Mouse (Mus musculus) hindbrain, embryonic 12.5 days (tissue): Measurements from ENCODE around the gene Tead3. TPM values are rescaled to one million over a fixed set of nuclear protein-coding genes. Genes with fewer than 3 reads are reported as not detected.
"Not testable (repeated sequence)": the region's sequence is repeated elsewhere in the genome, so short reads cannot be mapped to it uniquely, and the experiment has no call there.

Source experiments
- ATAC-seq: fragments of 200-750 bp; cut with Nextera tagmentation; 2 replicates; pipeline ENCODE4 v1.8.0; 2017; ENCODE audit warnings: moderate TSS enrichment; ENCODE audit not compliant: low FRiP score
- H3K27ac ChIP-seq: fragments of 300-500 bp; sonication (generic); 2 replicates; pipeline ENCODE4 v1.5.1; 2016; ENCODE audit warnings: mild to moderate bottlenecking
- H3K27me3 ChIP-seq: fragments of 300-500 bp; sonication (generic); 2 replicates; pipeline ENCODE4 v1.6.1; 2016; ENCODE audit warnings: mild to moderate bottlenecking
- H3K36me3 ChIP-seq: fragments of 300-500 bp; sonication (generic); 2 replicates; pipeline ENCODE4 v1.6.1; 2016; ENCODE audit warnings: mild to moderate bottlenecking
- H3K4me1 ChIP-seq: fragments of 300-500 bp; sonication (generic); 2 replicates; pipeline ENCODE4 v1.6.1; 2016
- H3K4me2 ChIP-seq: fragments of 300-500 bp; sonication (generic); replicated peaks from 2 replicates; pipeline ENCODE4 v1.6.1; 2016; ENCODE audit warnings: mild to moderate bottlenecking
- H3K4me3 ChIP-seq: fragments of 300-500 bp; sonication (generic); 2 replicates; pipeline ENCODE4 v1.5.1; 2016; ENCODE audit warnings: mild to moderate bottlenecking
- H3K9ac ChIP-seq: fragments of 300-500 bp; sonication (generic); 2 replicates; pipeline ENCODE4 v1.6.1; 2016; ENCODE audit warnings: mild to moderate bottlenecking, moderate library complexity
- H3K9me3 ChIP-seq: fragments of 300-500 bp; sonication (generic); replicated peaks from 2 replicates; pipeline ENCODE4 v1.6.1; 2016; ENCODE audit warnings: mild to moderate bottlenecking
- WGBS: fragments of 180-500 bp; shearing (Covaris S2); methylation state at CpG from one replicate; pipeline ENCODE4 v1.1.7; 2016; 5-methylcytosine and 5-hydroxymethylcytosine counted together
- polyA plus RNA-seq: library from polyadenylated mRNA; unstranded; fragments of >200 nt; fragmentation: Nextera tagmentation; extraction: Ambion mirVana; gene quantifications from 2 replicates; pipeline ENCODE4 v1.2.1, GENCODE M21; 2016

Gene Tead3
- polyA plus RNA-seq, 1 experiment from 2014 or later: 7.0 TPM

- no peak for ATAC-seq
- 72% methylated on average over 10 of the region's 10 CpGs for WGBS
- no peak overlapping the region for H3K27ac ChIP-seq
These were observed 15.3 kb downstream of the Tead3 start for GRCm38 (mm10) chr17:28335267-28335666.

DNA sequence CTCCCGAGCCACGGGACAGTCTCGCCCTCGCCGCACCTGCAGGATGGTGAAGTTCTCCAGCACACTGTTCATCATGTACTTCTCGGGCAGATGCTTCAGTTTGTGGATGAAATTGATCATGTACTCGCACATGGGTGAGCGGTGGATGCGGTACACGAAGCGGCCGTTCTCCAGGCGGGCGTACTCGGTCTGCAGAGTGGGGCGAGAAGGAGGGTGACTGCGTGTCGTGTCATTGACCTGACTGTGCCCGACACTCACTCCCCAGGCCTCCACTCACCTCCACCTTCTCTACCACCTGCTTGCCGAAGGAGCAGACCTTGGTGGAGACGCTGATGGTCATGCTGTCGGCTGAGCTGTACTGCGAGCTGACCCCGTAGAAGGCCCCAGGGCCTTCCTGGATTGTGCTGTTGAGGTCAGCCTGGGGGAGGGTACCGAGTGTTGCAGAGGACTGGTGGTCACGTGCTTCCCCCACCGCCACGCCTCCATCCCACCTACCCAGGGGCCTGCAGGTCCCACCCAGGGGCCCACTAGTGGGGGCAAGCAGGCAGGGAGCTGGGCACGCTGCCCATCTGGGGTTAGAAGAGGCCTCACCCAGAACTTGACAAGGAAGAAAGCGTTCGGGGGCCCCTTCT is 17.6 kb downstream of the Tead3 start:
- Histone ChIP-seq H3K9ac (no peak overlapping the region), H3K4me1 (peaks cover 24% of the 10 kb centered on the region), H3K4me3 (no peak overlapping the region; the same call in 1 of the 2 replicates), H3K9me3 (no peaks in the 10 kb centered on the region), H3K4me2 (no peak overlapping the region), H3K36me3 (peaks cover 19% of the 10 kb centered on the region), H3K27ac (no peak overlapping the region), H3K27me3 (no peaks in the 10 kb centered on the region)
- ATAC-seq: no peak
- WGBS: 62% methylated on average over 31 of the region's 31 CpGs

More at GRCm38 (mm10) chr17:28335267-28335666, 15.3 kb downstream of the Tead3 start:
- no peak overlapping the region for H3K4me3 ChIP-seq
- H3K4me2 ChIP-seq: no peak overlapping the region
- peaks cover 19% of the 10 kb centered on the region for H3K36me3 ChIP-seq
- H3K27me3 ChIP-seq: no peaks in the 10 kb centered on the region
- no peaks in the 10 kb centered on the region for H3K9me3 ChIP-seq
- no peak overlapping the region; the same call in 1 of the 2 replicates for H3K9ac ChIP-seq
- H3K4me1 ChIP-seq: peaks cover 10% of the 10 kb centered on the region

DNA sequence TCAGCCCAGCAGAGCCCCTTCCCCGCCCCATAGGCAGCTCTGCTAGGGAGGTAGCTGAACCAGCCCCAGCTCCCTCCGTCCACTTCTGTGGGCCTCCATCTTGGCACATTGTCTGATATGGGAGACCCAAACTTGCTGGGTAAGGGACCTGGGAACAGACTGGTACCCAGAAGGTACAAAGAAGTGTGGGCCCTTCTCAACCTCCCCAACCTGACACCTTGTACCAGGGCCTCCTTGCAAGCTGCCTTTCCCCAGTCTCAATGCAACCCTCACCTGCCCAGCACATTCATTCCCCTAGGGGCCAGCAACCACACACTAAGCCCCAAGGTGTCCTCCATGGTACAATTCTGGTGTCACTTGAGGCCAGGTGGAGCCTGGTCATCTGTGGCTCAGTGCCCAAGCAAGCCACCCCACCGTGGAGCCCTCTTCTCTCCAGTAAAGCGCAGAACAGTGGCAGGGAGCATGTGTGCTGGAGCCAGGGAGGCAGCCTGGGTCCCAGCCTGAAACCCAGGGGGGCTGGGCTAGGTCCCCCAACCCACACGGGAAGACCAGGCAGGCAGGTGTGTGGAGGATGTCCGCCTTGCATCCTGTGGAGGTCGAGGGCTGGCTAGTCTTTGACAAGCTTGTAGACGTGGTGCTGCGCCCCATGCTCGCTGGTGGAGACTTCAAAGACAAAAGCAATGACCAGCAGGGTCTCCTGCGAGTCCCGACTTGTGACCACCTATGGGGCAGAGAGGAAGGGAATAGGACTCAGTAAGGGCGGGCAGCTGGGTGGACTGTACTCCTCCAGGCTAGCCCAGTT is 18.3 kb downstream of the Tead3 start:
- Histone ChIP-seq H3K9ac (no peak overlapping the region), H3K4me2 (no peak overlapping the region), H3K27ac (peak overlapping the region; percentile 3; the same call in 1 of the 2 replicates), H3K4me3 (no peak overlapping the region), H3K9me3 (no peaks in the 10 kb centered on the region), H3K4me1 (peaks cover 29% of the 10 kb centered on the region), H3K36me3 (peaks cover 15% of the 10 kb centered on the region), H3K27me3 (no peaks in the 10 kb centered on the region)
- WGBS: 46% methylated on average over 13 of the region's 13 CpGs
- no peak for ATAC-seq

DNA sequence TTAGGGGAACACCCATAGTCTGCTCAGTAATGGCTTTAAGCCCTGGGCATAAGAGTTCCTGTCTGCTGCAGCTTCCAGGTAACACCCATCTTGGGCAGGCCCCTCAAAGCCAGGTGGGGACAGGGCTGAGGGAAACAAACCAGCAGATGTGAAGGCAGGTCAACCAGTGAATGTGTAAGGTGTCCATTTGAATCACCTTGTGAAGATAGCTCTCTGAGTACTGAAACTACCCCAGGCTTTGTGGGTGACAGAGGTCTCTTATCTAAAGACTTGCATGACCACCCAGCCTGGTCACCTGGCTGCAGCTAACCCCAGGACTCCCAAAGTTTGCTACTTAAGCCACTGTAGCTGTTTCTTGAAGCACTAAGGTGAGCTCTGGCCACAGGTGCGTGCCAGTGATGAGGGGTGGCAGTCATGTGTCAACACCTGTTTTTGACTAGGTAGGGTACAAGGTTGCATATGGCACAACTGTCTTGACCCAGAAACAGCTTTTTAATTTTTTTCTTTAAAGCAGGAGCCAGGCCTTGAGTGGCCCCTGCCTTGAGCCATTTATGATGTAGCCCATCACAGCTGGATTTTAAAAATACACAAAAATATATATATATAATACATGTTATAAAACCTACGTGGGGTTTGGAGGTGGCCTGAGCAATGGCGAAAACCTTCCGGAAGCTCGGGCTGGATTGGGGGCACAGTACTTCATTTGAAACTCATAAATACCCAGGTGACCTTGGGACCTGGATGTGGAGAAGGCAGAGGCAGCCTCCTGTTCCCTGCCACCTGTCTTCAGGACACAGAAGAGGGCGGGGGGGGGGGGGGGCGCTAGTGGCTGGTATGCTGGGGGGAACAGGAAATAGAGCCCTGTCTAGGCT is 19.1 kb downstream of the Tead3 start:
- no peaks in the 10 kb centered on the region for H3K27me3 ChIP-seq
- H3K4me3 ChIP-seq: no peak overlapping the region
- peaks cover 29% of the 10 kb centered on the region for H3K4me1 ChIP-seq
- no peaks in the 10 kb centered on the region for H3K9me3 ChIP-seq
- no peak for ATAC-seq
- 42% methylated on average over 5 of the region's 7 CpGs for WGBS
- H3K27ac ChIP-seq: 0 out of 2 replicates have a peak overlapping the region, but pooled peaks have one; percentile 14
- peaks cover 14% of the 10 kb centered on the region for H3K36me3 ChIP-seq
- H3K9ac ChIP-seq: no peak overlapping the region
- H3K4me2 ChIP-seq: no peak overlapping the region

DNA sequence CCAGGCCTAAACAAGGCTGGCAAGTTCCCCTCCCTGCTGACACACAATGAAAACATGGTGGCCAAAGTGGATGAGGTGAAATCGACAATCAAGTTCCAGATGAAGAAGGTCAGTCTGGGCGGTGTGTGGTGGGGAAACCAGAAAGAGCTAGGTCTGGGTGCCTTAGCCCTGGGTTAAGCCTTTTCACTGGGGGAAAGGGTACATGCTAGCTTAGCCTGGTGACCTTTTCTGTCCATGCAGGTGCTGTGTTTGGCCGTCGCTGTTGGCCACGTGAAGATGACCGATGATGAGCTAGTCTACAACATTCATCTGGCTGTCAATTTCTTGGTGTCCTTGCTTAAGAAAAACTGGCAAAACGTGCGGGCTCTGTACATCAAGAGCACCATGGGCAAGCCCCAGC is 20.0 kb downstream of the Tead3 start:
- WGBS: 66% methylated on average over 8 of the region's 8 CpGs

GRCm38 (mm10) chr17:28330232-28330546 is 20.4 kb downstream of the Tead3 start:
- Histone ChIP-seq H3K27ac (no peak overlapping the region), H3K27me3 (no peaks in the 10 kb centered on the region), H3K9ac (peak overlapping the region; percentile 99), H3K9me3 (no peaks in the 10 kb centered on the region), H3K36me3 (peaks cover 18% of the 10 kb centered on the region), H3K4me2 (peak overlapping the region; percentile 92), H3K4me1 (peaks cover 29% of the 10 kb centered on the region), H3K4me3 (peak overlapping the region; percentile 87)
- ATAC-seq: no peak
- WGBS: 53% methylated on average over 2 of the region's 2 CpGs

More for the DNA sequence above, 20.0 kb downstream of the Tead3 start:
- H3K9ac ChIP-seq, H3K27me3 ChIP-seq, ATAC-seq, H3K4me3 ChIP-seq, H3K27ac ChIP-seq, H3K9me3 ChIP-seq, H3K4me2 ChIP-seq: not testable (repeated sequence)
- H3K4me1 ChIP-seq: peaks cover 29% of the 10 kb centered on the region
- peaks cover 18% of the 10 kb centered on the region for H3K36me3 ChIP-seq

- Histone ChIP-seq H3K9ac (peak overlapping the region; percentile 99), H3K4me3 (peak overlapping the region; percentile 87), H3K27ac (peak overlapping the region; percentile 95; the same call in 1 of the 2 replicates), H3K27me3 (no peaks in the 10 kb centered on the region), H3K9me3 (no peaks in the 10 kb centered on the region), H3K36me3 (peaks cover 18% of the 10 kb centered on the region), H3K4me1 (peaks cover 29% of the 10 kb centered on the region), H3K4me2 (peak overlapping the region; percentile 92)
- 12% methylated on average over 4 of the region's 4 CpGs for WGBS
- ATAC-seq: no peak
These were observed 20.9 kb downstream of the Tead3 start for GRCm38 (mm10) chr17:28329503-28330231.

DNA sequence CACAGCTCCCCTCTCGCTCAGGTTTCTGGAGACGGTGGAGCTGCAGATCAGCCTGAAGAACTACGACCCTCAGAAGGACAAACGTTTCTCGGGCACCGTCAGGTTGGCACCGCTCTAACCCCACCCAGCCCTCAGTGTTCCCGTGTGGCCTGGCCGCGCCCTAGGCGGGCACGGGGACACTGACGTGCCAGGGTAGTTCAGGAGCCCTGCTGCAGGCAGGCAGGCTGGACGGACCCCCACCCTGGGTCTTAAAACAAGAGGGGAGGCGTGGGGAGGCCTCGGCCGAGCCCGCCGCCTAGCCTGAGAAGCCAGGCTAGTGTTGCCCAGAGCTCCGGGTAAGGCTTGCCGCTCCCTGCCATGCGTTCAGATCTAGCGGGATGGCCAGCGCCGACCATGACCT is 21.7 kb downstream of the Tead3 start:
- WGBS: 2% methylated on average over 25 of the region's 25 CpGs
- peak; percentile 14 for ATAC-seq
- H3K4me3 ChIP-seq: peak overlapping the region; percentile 87
- peaks cover 29% of the 10 kb centered on the region for H3K4me1 ChIP-seq
- no peaks in the 10 kb centered on the region for H3K9me3 ChIP-seq
- H3K4me2 ChIP-seq: peak overlapping the region; percentile 92
- peak overlapping the region; percentile 99 for H3K9ac ChIP-seq
- peak overlapping the region; percentile 95 for H3K27ac ChIP-seq
- H3K36me3 ChIP-seq: peaks cover 18% of the 10 kb centered on the region
- no peaks in the 10 kb centered on the region for H3K27me3 ChIP-seq

- peak; percentile 90 for ATAC-seq
- no peaks in the 10 kb centered on the region for H3K27me3 ChIP-seq
- H3K9me3 ChIP-seq: no peaks in the 10 kb centered on the region
- WGBS: under 1% methylated on average over 65 of the region's 67 CpGs
- peak within 1 kb of the TSS; percentile 92 for H3K4me2 ChIP-seq
- H3K36me3 ChIP-seq: peaks cover 18% of the 10 kb centered on the region
- peak within 1 kb of the TSS; percentile 99 for H3K9ac ChIP-seq
- peak within 1 kb of the TSS; percentile 95 for H3K27ac ChIP-seq
- H3K4me3 ChIP-seq: peak within 1 kb of the TSS; percentile 87
- peaks cover 29% of the 10 kb centered on the region for H3K4me1 ChIP-seq
These were observed 22.2 kb downstream of the Tead3 start, which contains the start of gene Rpl10a for GRCm38 (mm10) chr17:28328366-28328928. TSS of gene Rpl10a (plus strand) at chr17:28328471.

GRCm38 (mm10) chr17:28327673-28328325 is 22.8 kb downstream of the Tead3 start:
- WGBS: 12% methylated on average over 22 of the region's 22 CpGs
- H3K9ac ChIP-seq: peak overlapping the region; percentile 99
- no peaks in the 10 kb centered on the region for H3K9me3 ChIP-seq
- H3K27me3 ChIP-seq: no peaks in the 10 kb centered on the region
- H3K27ac ChIP-seq: peak overlapping the region; percentile 95
- peak overlapping the region; percentile 92 for H3K4me2 ChIP-seq
- H3K4me1 ChIP-seq: peaks cover 23% of the 10 kb centered on the region
- peaks cover 19% of the 10 kb centered on the region for H3K36me3 ChIP-seq
- peak overlapping the region; percentile 87 for H3K4me3 ChIP-seq
- ATAC-seq: peak; percentile 5

DNA sequence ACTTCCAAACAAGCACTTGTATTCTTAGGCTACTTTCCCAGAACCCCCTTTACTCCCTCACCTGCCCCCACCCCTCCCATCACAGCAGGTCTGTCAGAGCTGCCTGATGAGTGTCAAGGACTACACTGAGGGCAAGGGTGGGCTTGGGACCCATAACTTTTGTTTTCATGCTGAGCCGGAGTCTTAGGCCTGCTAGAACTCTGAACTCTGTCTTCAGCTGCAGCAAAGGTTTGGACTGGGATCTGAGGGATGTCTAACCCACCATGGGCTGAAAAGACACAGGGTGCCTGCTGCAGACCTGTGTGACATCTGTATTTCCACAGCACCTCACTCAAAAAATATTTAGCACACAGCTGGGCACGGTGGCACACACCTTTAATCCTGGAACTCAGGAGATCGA is 23.7 kb downstream of the Tead3 start:
- no peaks in the 10 kb centered on the region for H3K27me3 ChIP-seq
- H3K9ac ChIP-seq: 0 out of 2 replicates have a peak overlapping the region, but pooled peaks have one; percentile 25
- WGBS: 73% methylated on average over 3 of the region's 3 CpGs
- ATAC-seq: no peak
- no peak overlapping the region; the same call in 1 of the 2 replicates for H3K27ac ChIP-seq
- peaks cover 23% of the 10 kb centered on the region for H3K4me1 ChIP-seq
- peaks cover 25% of the 10 kb centered on the region for H3K36me3 ChIP-seq
- no peak overlapping the region for H3K4me3 ChIP-seq
- H3K4me2 ChIP-seq: no peak overlapping the region
- no peaks in the 10 kb centered on the region for H3K9me3 ChIP-seq
